Mouse (Mus musculus) yolk sac, embryonic 10.5 days (tissue): Measurements from ENCODE around the gene Tspyl4.
"Not testable (repeated sequence)": the region's sequence is repeated elsewhere in the genome, so short reads cannot be mapped to it uniquely, and the experiment has no call there.

Experiments used
- DNase-seq: peaks from one replicate; pipeline ENCODE4 v3.0.0-alpha.2; 2017; ENCODE audit warnings: low spot score

The Tspyl4 gene

DNA sequence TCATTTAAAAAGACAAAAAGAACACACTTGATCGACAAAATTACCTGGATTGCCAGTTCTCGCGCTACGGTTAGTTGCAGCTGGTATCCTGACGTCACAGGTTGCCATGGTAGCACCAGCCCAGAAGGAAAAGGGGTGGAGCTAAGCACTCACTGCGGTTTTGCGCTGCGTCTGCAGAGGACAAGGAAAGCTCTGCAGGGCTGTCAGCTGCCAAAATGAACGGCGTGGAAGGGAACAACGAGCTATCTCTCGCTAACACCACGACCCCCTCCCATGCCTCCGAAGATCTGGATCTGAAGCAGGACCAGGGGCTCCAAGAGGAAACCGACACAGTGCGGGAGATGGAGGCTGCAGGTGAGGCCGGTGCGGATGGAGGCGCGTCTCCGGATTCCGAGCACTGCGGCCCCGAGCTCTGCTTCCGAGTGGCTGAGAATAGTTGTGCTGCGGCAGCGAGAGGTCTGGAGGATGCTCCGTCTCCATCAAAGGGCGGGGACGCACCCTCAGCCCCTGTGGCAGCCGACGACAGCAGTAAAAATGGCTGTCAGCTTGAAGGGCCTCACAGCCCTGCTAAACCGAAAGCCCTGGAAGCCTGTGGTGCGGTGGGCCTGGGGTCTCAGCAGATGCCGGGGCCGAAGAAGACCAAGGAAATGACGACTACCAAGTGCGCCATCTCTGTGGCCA is at the start of gene Tspyl4:
Gene Tspyl4 (plus strand): TSS at position 144 of the 681 bp plus-strand sequence.
- DNase-seq = peak; percentile 88

- no peak for DNase-seq
Observed at GRCm38 (mm10) chr10:34247757-34248156, 49.5 kb upstream of the Tspyl4 start.

DNA sequence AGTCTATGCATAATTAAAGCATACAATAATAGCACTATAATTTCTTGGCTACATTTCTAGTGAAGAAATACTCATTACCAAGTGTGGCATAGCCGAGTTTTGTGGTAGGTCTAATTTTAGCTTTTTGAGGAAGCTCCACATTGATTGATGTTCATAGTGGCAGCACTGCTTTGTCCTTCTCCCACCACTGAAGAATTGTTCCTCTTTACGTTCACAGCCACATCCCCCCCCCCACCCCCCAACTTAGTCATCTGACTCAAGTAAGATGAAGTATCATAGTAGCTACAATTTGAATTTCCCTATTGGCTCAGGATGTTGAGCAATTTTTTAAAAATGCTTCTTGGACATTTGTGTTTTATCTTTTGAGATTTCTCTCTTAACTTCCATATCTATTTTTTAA is 47.6 kb upstream of the Tspyl4 start:
- no peak for DNase-seq

GRCm38 (mm10) chr10:34252833-34253232 is 44.4 kb upstream of the Tspyl4 start:
- DNase-seq = not testable (repeated sequence)

GRCm38 (mm10) chr10:34265106-34265505 is 32.1 kb upstream of the Tspyl4 start:
- DNase-seq = no peak

DNA sequence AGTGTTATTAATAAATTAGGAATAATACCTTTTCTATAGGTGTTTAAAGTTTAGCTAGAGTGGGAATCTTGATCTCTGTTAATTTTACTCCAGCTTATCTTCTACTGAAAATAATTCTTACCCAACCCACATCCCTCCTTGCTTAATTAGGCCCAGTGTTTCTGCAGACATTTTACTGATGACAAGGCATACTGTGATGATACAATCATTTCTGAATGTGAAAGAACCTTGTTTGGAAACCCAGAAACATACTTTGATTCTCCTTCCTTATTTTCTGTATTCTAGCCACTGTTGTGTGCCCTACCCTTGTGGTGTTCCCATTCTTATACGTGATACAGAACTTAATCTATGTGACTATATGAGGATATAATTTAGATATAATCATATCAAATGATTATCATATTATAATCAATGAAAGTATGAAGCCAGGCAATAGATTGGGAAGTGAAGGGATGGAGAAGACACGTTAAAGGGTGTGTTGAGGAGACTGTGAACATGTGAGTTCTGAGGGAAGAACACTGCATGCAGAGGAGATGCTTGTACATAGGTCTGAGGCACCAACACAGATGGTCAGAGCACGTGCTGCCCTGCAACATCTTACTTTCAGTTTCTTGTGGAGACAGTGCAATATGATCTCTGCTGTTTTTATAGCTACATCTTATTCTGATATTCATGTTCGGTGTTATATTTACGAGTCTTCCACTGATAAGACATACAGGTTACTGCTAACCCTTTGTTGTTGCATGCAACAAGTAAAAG is 29.8 kb upstream of the Tspyl4 start:
- no peak for DNase-seq

DNA sequence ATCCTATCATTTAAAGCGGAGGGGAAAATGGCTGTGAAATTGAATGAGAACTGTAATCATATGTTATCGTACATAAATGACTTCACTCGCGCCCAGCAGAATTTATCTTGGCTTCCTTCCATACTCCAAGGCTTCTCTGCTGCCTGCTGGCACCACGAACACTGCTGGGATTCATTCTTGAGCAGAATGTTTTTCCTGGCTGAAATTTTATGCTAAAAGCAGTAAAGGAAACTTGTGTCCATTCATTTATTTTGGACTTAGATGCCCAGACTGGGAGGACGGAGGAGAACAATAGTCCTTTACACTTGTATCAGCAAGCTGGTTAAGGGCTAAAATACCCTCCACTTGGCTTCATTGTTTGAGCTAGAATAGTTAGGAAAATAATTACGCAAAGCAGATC is 25.6 kb upstream of the Tspyl4 start:
- no peak for DNase-seq

DNA sequence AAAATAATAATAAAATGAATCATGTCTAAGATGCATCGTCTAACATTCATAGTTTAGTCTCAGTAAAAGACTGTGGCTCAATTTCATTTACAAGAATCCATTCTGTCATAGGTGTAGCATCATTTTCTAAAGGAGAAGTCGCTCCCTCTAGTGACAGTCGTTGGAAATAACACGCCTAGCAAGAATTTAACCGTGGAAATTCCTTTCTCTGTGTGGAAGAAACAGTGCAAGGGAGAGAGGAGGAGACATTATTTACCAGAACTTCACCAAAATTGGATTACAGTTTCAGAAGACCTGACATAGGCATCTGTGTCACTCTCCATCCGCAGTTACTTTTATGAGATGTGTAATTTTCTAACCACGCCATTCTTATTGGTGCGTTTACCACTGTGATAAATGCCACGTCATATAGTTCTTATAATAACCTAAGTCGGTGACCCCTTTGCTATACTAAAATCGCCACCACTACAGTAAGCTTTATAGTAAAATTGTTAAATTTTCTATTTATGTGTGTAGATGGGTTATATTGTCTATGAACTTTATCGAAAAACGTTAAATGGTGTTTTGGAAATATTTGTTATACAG is 16.6 kb upstream of the Tspyl4 start:
- peak; percentile 32 for DNase-seq

- DNase-seq = no peak
Observed at GRCm38 (mm10) chr10:34281211-34281961, 15.9 kb upstream of the Tspyl4 start.

GRCm38 (mm10) chr10:34281962-34282388 is 15.3 kb upstream of the Tspyl4 start, which contains the start of gene Tspyl1:
Gene Tspyl1, plus strand, starts transcription at chr10:34282190.
- DNase-seq = peak; percentile 95

- DNase-seq = peak; percentile 45
Observed at GRCm38 (mm10) chr10:34282420-34283238, 14.6 kb upstream of the Tspyl4 start.

- no peak for DNase-seq
Observed at GRCm38 (mm10) chr10:34296911-34297298, 337 bp upstream of the Tspyl4 start.

DNA sequence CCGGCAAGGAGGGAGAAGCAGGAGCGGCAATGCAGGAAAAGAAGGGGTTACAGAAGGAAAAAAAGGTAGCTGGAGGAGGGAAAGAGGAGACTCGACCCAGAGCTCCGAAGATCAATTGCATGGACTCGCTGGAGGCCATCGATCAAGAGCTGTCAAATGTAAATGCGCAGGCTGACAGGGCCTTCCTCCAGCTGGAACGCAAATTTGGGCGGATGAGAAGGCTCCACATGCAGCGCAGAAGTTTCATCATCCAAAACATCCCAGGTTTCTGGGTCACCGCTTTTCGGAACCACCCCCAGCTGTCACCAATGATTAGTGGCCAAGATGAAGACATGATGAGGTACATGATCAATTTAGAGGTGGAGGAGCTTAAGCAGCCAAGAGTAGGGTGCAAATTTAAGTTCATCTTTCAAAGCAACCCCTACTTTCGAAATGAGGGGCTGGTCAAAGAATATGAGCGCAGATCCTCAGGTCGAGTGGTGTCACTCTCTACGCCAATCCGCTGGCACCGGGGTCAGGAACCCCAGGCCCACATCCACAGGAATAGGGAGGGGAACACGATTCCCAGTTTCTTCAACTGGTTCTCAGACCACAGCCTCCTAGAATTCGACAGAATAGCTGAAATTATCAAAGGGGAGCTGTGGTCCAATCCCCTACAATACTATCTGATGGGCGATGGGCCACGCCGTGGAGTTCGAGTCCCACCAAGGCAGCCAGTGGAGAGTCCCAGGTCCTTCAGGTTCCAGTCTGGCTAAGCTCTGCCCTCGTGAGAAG is 925 bp downstream of the Tspyl4 start:
- no peak for DNase-seq

DNA sequence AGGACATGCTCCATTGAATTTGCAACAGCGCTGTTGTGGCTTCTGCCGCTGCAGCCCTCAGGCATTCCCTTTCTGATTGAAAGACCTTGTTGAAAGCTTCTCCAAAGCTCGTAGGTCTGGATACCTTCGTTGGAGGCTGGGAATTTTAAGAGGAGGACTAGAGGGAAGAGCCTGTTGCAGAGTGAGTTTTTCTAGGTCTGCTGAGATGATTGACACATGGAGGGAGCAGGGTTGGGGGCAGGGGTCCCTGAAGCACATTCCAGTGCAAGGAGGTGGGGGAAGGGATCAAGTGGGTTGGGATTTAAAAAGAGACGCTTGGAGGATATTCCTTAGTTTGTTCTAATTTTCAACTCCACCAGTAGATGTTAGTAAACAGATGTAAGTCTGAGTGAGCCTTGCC is 3.1 kb downstream of the Tspyl4 start:
- DNase-seq = no peak

GRCm38 (mm10) chr10:34307070-34307469 is 9.8 kb downstream of the Tspyl4 start:
- DNase-seq = no peak

- no peak for DNase-seq
Observed at GRCm38 (mm10) chr10:34309915-34310685, 12.9 kb downstream of the Tspyl4 start.

DNA sequence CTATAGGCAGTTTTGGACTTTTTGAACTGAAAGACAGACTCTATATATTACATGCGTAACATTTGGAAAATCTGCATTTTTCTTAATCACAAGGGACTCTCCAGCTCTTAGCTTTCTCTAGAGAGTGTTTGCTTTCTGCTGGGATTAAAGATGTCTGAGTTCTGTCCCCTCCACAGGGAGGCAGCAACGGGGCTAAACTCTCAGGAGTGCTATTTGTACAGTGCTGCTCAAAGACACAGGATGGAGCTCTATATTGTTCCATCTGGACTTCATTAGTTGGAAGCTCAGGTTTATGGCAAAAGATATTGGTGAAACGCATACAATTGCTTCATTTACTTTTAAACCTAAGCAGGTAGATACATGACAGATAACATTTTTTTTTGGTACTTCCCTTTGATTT is 15.3 kb downstream of the Tspyl4 start:
- no peak for DNase-seq

GRCm38 (mm10) chr10:34316571-34317216 is 19.5 kb downstream of the Tspyl4 start:
- DNase-seq = peak; percentile 35

GRCm38 (mm10) chr10:34317217-34317606 is 20.0 kb downstream of the Tspyl4 start:
- DNase-seq = no peak
